In genomic region chr11:106374559-106374958, GRCm38 (mm10) we compare ENCODE assay signal across 16 mouse cellular contexts. TPM values are rescaled to one million over a fixed set of nuclear protein-coding genes. Genes with fewer than 3 reads are reported as not detected.
DNase-seq lines count a peak whose midpoint lies in the region; ATAC-seq lines count a peak whose summit lies in the region.
"Had no signal": no experiment of that assay in that cellular context is flagged by ENCODE, and none has a peak within 500 bp of the region (broad histone marks: within the 10 kb centered on the region; RNA-seq: fewer than 3 reads in every experiment).

No protein-coding gene starts in this region.

- no peaks in the 10 kb centered on the region for H3K9me3 ChIP-seq in heart, embryonic 12.5 days (replicated peaks)
- H3K9me3 ChIP-seq: megakaryocyte, embryonic 14.5 days had no signal

- ATAC-seq in heart, embryonic 12.5 days (ENCODE audit: insufficient number of reproducible peaks, low FRiP score): peak; percentile 46
- no peak for ATAC-seq in granulocyte monocyte progenitor cell, adult 5-6 weeks (replicated peaks; ENCODE audit: poor library complexity, severe bottlenecking)
- ATAC-seq: Patski had no signal

- peaks cover 7% of the 10 kb centered on the region; the same call in 1 of the 2 replicates for H3K36me3 ChIP-seq in heart, embryonic 12.5 days

- no peak overlapping the region for H3K9ac ChIP-seq in heart, embryonic 12.5 days

- no peak overlapping the region for H3K4me3 ChIP-seq in heart, embryonic 12.5 days
- H3K4me3 ChIP-seq: erythroblast, embryonic 14.5 days; megakaryocyte, embryonic 14.5 days had no signal

- DNase-seq in heart, postnatal 14 days: no peak
- peak; percentile 49 for DNase-seq in urinary bladder, postnatal 14 days (ENCODE audit: low spot score)
- DNase-seq in urinary bladder, postnatal 25 days (ENCODE audit: low spot score): no peak
- peak; percentile 61 for DNase-seq in lung, postnatal 36 days
- DNase-seq in embryo, embryonic 9.5 days (ENCODE audit: extremely low spot score): no peak
- no peak for DNase-seq in liver
- DNase-seq: cerebellum, adult 8-10 months; kidney, adult 8-10 months had no signal

- no peaks in the 10 kb centered on the region for H3K27me3 ChIP-seq in heart, embryonic 12.5 days (replicated peaks)

- WGBS in heart, embryonic 12.5 days: 59% methylated on average over 9 of the region's 9 CpGs

- no peak overlapping the region for H3K4me2 ChIP-seq in heart, embryonic 12.5 days

- H3K4me1 ChIP-seq in heart, embryonic 12.5 days (replicated peaks): peaks cover 19% of the 10 kb centered on the region

- 0 out of 2 replicates have a peak overlapping the region, but pooled peaks have one; percentile 22 for H3K27ac ChIP-seq in heart, embryonic 12.5 days (ENCODE audit: poor library complexity, severe bottlenecking)

- intact Hi-C loops in heart, postnatal 14 days (cut with DNase I): no loop called here

RNA-seq across cellular contexts. Expression of gene Prr29, which starts 9.3 kb away (rescaled TPM):
- polyA plus RNA-seq in heart, embryonic 12.5 days (2016; fragmentation: Nextera tagmentation; extraction: Ambion mirVana): 0.28 TPM in 1 of 2 replicates, not detected in the other
- total RNA-seq in heart, postnatal 14 days (2021): 1 to 10 TPM; 1.0 to 1.7 TPM
- not detected in 2 replicates for total RNA-seq in granulocyte monocyte progenitor cell, adult 5-6 weeks (2014; fragmentation: Nextera tagmentation)
- not detected in 2 replicates for total RNA-seq in granulocyte monocyte progenitor cell, adult 5-6 weeks (2017)
- total RNA-seq: adrenal gland, postnatal 4 days; left cerebral cortex, postnatal 14 days had no signal
- polyA plus RNA-seq: C2C12; erythroblast, embryonic 14.5 days; Patski had no signal

RNA-seq across cellular contexts. Expression of gene Icam2, which starts 13.3 kb away (rescaled TPM):
- 59.7 and 68.4 TPM in 2 replicates for polyA plus RNA-seq in heart, embryonic 12.5 days (2016; fragmentation: Nextera tagmentation; extraction: Ambion mirVana)
- total RNA-seq in heart, postnatal 14 days (2021): 10 to 100 TPM; 44.1 to 44.7 TPM
- total RNA-seq in granulocyte monocyte progenitor cell, adult 5-6 weeks (2014; fragmentation: Nextera tagmentation): 58.3 and 65.0 TPM in 2 replicates
- total RNA-seq in granulocyte monocyte progenitor cell, adult 5-6 weeks (2017): 79.6 and 108 TPM in 2 replicates
- polyA plus RNA-seq: C2C12, Patski had no signal

RNA-seq across cellular contexts. Expression of gene Scn4a, which starts 21.5 kb away (rescaled TPM):
- polyA plus RNA-seq in heart, embryonic 12.5 days (2016; fragmentation: Nextera tagmentation; extraction: Ambion mirVana): 0.08 and 0.13 TPM in 2 replicates
- 1 to 10 TPM; 6.8 to 7.9 TPM for total RNA-seq in heart, postnatal 14 days (2021)
- not detected in 2 replicates for total RNA-seq in granulocyte monocyte progenitor cell, adult 5-6 weeks (2014; fragmentation: Nextera tagmentation)
- total RNA-seq in granulocyte monocyte progenitor cell, adult 5-6 weeks (2017): not detected in 2 replicates
- polyA plus RNA-seq: erythroblast, embryonic 14.5 days had no signal

RNA-seq across cellular contexts. Expression of gene Cd79b, which starts 60.0 kb away (rescaled TPM):
- 0.83 and 0.95 TPM in 2 replicates for polyA plus RNA-seq in heart, embryonic 12.5 days (2016; fragmentation: Nextera tagmentation; extraction: Ambion mirVana)
- 1 to 10 TPM; 1.8 to 2.0 TPM for total RNA-seq in heart, postnatal 14 days (2021)
- total RNA-seq in granulocyte monocyte progenitor cell, adult 5-6 weeks (2014; fragmentation: Nextera tagmentation): 52.9 and 54.1 TPM in 2 replicates
- 23.8 and 31.5 TPM in 2 replicates for total RNA-seq in granulocyte monocyte progenitor cell, adult 5-6 weeks (2017)
- total RNA-seq: left cerebral cortex, postnatal 14 days had no signal
- polyA plus RNA-seq: C2C12 had no signal

Comparison
In these comparisons a context has a peak if more than half of its experiments do, and no peak if none do; other contexts are left out.
1. DNase-seq: peak in urinary bladder, postnatal 14 days (single experiment) and lung, postnatal 36 days (single experiment); none in heart, postnatal 14 days (0 of 2), urinary bladder, postnatal 25 days (single experiment), embryo, embryonic 9.5 days (single experiment) and liver (single experiment).
2. RNA of gene Scn4a, which starts 21.5 kb away (total RNA-seq): 6.8 to 7.9 TPM in heart, postnatal 14 days; not detected in granulocyte monocyte progenitor cell, adult 5-6 weeks; every median in the first group is over 4 times any median in the second.